ENCODE assay signal across 22 mouse cellular contexts in genomic region chr8:93339531-93339930, GRCm38 (mm10). TPM values are rescaled to one million over a fixed set of nuclear protein-coding genes. Genes with fewer than 3 reads are reported as not detected.
"Had no signal": no experiment of that assay in that cellular context is flagged by ENCODE, and none has a peak within 500 bp of the region (broad histone marks: within the 10 kb centered on the region; RNA-seq: fewer than 3 reads in every experiment).

No protein-coding gene starts in this region.

- H3K36me3 ChIP-seq: neural tube, embryonic 13.5 days; neural tube, embryonic 15.5 days; stomach, embryonic 15.5 days had no signal

- H3K9me3 ChIP-seq: neural tube, embryonic 13.5 days; neural tube, embryonic 15.5 days; stomach, embryonic 15.5 days had no signal

- H3K4me1 ChIP-seq: neural tube, embryonic 13.5 days; neural tube, embryonic 15.5 days; stomach, embryonic 15.5 days had no signal

- DNase-seq: retina, postnatal 1 day; right cerebral cortex, adult 18-20 months; right cerebral cortex, postnatal 14 days; right cerebral cortex, postnatal 25 days; right cerebral cortex, postnatal 4 days; spleen, adult 18-20 months; thymus, adult 18-20 months; thymus, adult 2 months; thymus, postnatal 14 days; thymus, postnatal 25 days; thymus, postnatal 36 days; thymus, postnatal 4 days had no signal

- H3K9ac ChIP-seq: neural tube, embryonic 13.5 days; neural tube, embryonic 15.5 days; stomach, embryonic 15.5 days had no signal

- H3K27me3 ChIP-seq: neural tube, embryonic 13.5 days; neural tube, embryonic 15.5 days; stomach, embryonic 15.5 days had no signal

- H3K4me2 ChIP-seq: neural tube, embryonic 13.5 days; neural tube, embryonic 15.5 days; stomach, embryonic 15.5 days had no signal

- H3K4me3 ChIP-seq: neural tube, embryonic 13.5 days; neural tube, embryonic 15.5 days; stomach, embryonic 15.5 days had no signal

- H3K27ac ChIP-seq: neural tube, embryonic 13.5 days; neural tube, embryonic 15.5 days; stomach, embryonic 15.5 days; stomach, postnatal 0 days had no signal

RNA-seq across cellular contexts. Expression of gene Ces1g, which starts 2.4 kb away (rescaled TPM):
- polyA plus RNA-seq: neural tube, embryonic 13.5 days; neural tube, embryonic 14.5 days; neural tube, embryonic 15.5 days; spleen, adult 2 months; stomach, embryonic 14.5 days; thymus, postnatal 0 days had no signal

RNA-seq across cellular contexts. Expression of gene Ces1h, which starts 40.0 kb away (rescaled TPM):
- polyA plus RNA-seq: neural tube, embryonic 13.5 days; neural tube, embryonic 14.5 days; neural tube, embryonic 15.5 days; small intestine, adult 2 months; spleen, adult 2 months; stomach, embryonic 14.5 days; stomach, embryonic 15.5 days; stomach, embryonic 16.5 days; stomach, postnatal 0 days had no signal

RNA-seq across cellular contexts. Expression of gene Ces1f, which starts 60.0 kb away (rescaled TPM):
- polyA plus RNA-seq: neural tube, embryonic 13.5 days; neural tube, embryonic 14.5 days; neural tube, embryonic 15.5 days; stomach, embryonic 14.5 days had no signal
